Mouse (Mus musculus): ENCODE measurements at regions not wholly inside any gene's neighbourhood (a gene's known extent, or its start where the extent isn't known, plus 50 kb on each side); places are given as distances from the start of the nearest gene placed in this dataset.
A peak's percentile ranks its signal among the peaks of the same experiment; 100 is the strongest.

DNA sequence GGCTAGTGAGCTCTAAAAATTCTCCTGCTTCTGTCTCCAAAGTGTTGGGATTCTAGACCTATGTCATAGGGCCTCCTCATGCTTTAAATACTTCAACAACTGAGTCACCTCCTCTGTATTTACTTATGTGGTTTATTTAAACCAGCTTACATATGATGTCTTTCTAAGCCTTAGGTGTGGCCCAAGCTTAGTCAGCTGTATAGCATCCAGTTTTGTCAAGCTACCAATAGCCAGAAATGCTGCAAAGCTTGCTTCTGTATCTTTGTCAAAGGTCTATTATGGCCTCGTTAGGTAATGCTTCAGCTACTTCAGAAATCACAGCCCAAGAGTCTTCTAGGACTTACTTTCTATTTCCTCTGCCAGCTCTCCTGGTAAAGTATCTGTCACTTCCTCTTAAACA is 741.9 kb upstream of the Jmjd1c start:
- Histone ChIP-seq H3K4me1 (no peaks in the 10 kb centered on the region), H3K9me3 (no peaks in the 10 kb centered on the region), H3K9ac (no peak overlapping the region), H3K4me3 (replicated peaks) (no peak overlapping the region), H3K27me3 (no peaks in the 10 kb centered on the region), H3K27ac (no peak overlapping the region), H3K36me3 (replicated peaks) (no peaks in the 10 kb centered on the region), H3K4me2 (no peak overlapping the region)
- 61% methylated on average over 1 of the region's 1 CpGs for WGBS
- no peak for ATAC-seq (ENCODE audit: low FRiP score)

- no peak for ATAC-seq (ENCODE audit: low FRiP score)
- Histone ChIP-seq H3K27ac (no peak overlapping the region), H3K4me1 (no peaks in the 10 kb centered on the region), H3K27me3 (no peaks in the 10 kb centered on the region), H3K4me2 (no peak overlapping the region), H3K9ac (no peak overlapping the region), H3K36me3 (replicated peaks) (no peaks in the 10 kb centered on the region), H3K4me3 (replicated peaks) (no peak overlapping the region), H3K9me3 (no peaks in the 10 kb centered on the region)
- WGBS = 85% methylated on average over 2 of the region's 2 CpGs
Measured at GRCm38 (mm10) chr10:66354986-66355385, 740.9 kb upstream of the Jmjd1c start.

- H3K36me3 ChIP-seq (replicated peaks) = no peaks in the 10 kb centered on the region
- 57% methylated on average over 9 of the region's 9 CpGs for WGBS
- H3K9me3 ChIP-seq = no peaks in the 10 kb centered on the region
- H3K4me2 ChIP-seq = no peak overlapping the region
- H3K4me1 ChIP-seq = no peaks in the 10 kb centered on the region
- no peaks in the 10 kb centered on the region for H3K27me3 ChIP-seq
- no peak overlapping the region for H3K4me3 ChIP-seq (replicated peaks)
- no peak overlapping the region for H3K9ac ChIP-seq
- peak; percentile 51; the same call in 1 of the 2 replicates for ATAC-seq (ENCODE audit: low FRiP score)
- no peak overlapping the region for H3K27ac ChIP-seq
Measured at GRCm38 (mm10) chr10:66357736-66358135, 738.2 kb upstream of the Jmjd1c start.

- Histone ChIP-seq H3K27ac (no peak overlapping the region), H3K9me3 (no peaks in the 10 kb centered on the region), H3K4me2 (no peak overlapping the region), H3K9ac (no peak overlapping the region), H3K4me3 (replicated peaks) (no peak overlapping the region), H3K36me3 (replicated peaks) (no peaks in the 10 kb centered on the region), H3K4me1 (no peaks in the 10 kb centered on the region), H3K27me3 (no peaks in the 10 kb centered on the region)
- 57% methylated on average over 3 of the region's 3 CpGs for WGBS
- no peak for ATAC-seq (ENCODE audit: low FRiP score)
Measured at GRCm38 (mm10) chr10:66370096-66370495, 725.8 kb upstream of the Jmjd1c start.

DNA sequence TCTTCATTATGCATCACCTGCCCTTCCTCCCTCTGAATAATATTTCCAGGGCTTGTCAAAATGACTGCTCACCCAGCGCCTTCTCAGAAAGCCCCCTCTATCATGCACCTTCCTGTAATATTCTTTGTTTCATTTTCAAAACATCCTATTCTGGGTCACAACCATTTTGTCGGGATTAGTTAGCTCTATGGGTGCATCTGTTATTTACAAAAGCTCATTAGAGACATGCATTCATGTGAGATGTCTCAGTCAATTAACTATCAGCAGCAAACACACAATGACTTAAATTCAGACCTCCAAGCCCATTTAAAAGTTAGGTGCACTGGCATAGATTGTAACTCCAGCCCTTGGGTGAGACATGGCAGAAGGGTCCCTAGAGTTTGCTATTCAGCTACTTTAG is 724.2 kb upstream of the Jmjd1c start:
- no peak for ATAC-seq (ENCODE audit: low FRiP score)
- Histone ChIP-seq H3K27ac (no peak overlapping the region), H3K4me1 (no peaks in the 10 kb centered on the region), H3K4me2 (no peak overlapping the region), H3K4me3 (replicated peaks) (no peak overlapping the region), H3K9me3 (no peaks in the 10 kb centered on the region), H3K27me3 (no peaks in the 10 kb centered on the region), H3K36me3 (replicated peaks) (no peaks in the 10 kb centered on the region), H3K9ac (no peak overlapping the region)
- 59% methylated on average over 2 of the region's 2 CpGs for WGBS

Measured in forebrain, embryonic 12.5 days (tissue).